Mouse (Mus musculus): Measurements from ENCODE around the gene Flt4.

Gene Flt4

GRCm38 (mm10) chr11:49650113-49650993, 41.3 kb downstream of the Flt4 start:
- in situ Hi-C loops (cut with MboI): no loop called here

- in situ Hi-C loops (cut with MboI): no loop called here
Measured at GRCm38 (mm10) chr11:49650994-49651761, 42.1 kb downstream of the Flt4 start.

DNA sequence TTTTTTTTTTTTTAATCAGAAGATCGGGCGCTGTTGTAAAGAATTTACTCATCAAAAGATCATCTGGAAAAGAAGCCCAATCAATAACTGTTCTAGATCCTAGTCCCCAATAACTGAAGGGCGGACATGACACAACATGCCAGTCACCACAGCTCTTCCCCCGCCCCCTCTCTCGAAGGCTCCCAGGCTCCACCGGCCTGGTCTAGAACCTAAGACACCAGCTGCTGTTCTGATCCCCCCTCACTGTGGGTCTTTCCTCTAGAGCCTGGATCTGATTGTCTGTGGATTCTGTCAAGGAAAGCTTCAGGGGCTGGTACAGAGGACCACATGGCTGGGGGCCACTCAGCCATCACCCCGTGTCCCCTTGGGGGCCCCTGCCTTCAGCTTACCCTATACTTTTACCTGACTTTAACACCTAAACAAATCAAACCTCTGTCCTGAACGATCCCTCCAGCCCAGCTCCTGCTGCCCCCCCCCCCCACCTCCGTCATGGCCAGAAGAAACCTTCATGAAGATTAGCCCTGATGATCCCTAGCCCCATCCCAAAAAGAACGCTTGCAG, 42.8 kb downstream of the Flt4 start:
- in situ Hi-C loops (cut with MboI): no loop called here

DNA sequence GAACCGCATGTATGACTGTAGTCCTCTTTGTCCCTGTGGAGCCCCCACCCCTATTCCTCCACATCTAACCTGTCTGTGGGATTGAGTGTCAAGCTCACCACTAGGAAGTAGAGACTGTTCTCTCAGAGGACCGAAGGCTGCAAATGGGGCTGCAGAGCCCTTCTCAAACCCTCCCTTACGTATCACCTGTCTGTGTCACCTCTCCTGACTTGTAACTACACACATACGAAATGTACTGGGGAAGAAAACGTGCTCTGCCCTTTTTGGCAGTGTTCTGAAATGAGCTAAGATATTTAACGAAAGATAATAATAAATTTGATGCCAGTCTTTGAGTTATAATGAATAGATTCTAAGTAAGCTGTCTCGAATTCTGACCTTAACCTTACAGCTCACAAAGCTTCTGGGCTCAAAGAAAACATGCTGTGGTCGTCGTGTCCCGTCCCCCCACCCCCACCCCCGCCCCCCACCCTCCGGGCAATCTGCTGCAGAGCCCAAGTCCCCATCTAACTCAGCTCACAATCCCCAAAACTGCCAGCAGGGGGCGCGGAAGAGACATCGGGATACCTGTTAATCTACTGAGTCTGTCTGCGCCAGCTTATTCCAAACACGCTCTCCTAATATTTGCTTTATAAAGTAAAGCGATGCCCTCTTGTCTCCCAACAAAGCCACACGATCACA, 43.5 kb downstream of the Flt4 start:
- in situ Hi-C loops (cut with MboI): no loop called here

- in situ Hi-C loops (cut with MboI): no loop called here
Measured at GRCm38 (mm10) chr11:49653079-49653408, 44.0 kb downstream of the Flt4 start.

DNA sequence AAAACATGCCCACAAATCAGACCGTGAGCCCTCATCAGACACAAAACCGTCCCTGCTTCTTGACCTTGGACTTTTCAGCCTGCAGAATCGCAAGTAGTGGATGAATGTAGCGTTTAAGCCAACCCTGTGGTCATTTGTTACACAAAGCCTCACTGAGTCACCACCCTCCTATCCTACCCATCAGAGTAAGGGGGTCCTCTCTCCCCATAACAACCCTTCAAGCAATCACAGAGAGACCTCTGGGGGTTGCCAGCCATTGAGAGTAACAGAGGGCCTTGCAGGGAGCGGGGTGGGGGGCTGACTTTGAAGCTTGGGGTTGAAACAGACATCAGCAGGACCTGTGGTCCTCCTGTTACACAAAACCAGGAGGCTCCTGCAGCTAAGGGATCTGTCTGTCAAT, 45.6 kb downstream of the Flt4 start:
- in situ Hi-C loops (cut with MboI): no loop called here

DNA sequence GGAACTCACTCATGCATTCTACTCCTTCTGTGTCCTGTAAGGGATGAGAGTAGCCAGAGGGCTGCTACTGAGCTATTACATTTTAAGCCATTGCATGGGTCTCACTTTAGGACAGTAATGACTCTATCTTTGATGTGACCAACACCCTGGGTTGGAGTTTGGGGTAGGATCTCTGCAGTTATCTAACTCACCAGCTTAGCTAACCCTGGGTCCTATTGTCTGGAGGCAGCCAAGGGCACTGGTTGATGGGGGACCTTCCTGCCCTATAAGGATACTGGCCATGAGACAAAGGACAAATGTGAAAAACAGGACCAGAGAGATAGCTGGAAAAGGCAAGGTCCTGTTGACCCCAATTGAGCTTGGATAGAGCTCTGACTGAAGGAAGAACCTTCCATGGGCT, 46.4 kb downstream of the Flt4 start:
- in situ Hi-C loops (cut with MboI): no loop called here

- in situ Hi-C loops (cut with MboI): no loop called here
Measured at GRCm38 (mm10) chr11:49658065-49658464, 49.0 kb downstream of the Flt4 start.

GRCm38 (mm10) chr11:49658791-49659469, 49.9 kb downstream of the Flt4 start:
- in situ Hi-C loops (cut with MboI): no loop called here

- in situ Hi-C loops (cut with MboI): no loop called here
Measured at GRCm38 (mm10) chr11:49659470-49659799, 50.4 kb downstream of the Flt4 start.

DNA sequence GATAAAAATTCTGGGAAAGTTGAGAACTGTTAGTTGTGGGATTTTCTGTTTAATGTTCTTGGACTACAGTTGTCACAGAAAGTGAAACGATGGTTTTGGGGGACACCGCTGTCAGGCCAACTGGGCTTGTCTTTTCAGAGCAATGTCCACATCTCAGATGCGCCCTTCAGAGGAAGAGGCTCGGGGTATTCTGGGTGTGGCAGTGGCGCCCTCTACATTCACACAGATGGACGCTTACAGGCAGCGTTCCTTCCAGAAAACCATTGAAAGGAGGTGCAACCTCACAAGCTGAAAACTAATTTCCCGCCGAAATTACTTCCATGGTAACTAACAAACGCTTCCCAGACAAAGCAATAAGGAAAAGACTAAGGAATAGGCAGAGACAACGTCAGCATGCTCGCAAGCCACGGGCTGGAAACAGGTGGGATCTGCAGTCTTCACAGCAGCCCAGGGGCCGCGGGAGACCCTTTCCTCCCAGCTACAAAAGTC, 53.3 kb downstream of the Flt4 start:
- in situ Hi-C loops (cut with MboI): no loop called here

GRCm38 (mm10) chr11:49663310-49663709, 54.2 kb downstream of the Flt4 start, which contains the start of gene Scgb3a1:
Gene Scgb3a1 (plus strand): TSS chr11:49663610.
- in situ Hi-C loops (cut with MboI): no loop called here

DNA sequence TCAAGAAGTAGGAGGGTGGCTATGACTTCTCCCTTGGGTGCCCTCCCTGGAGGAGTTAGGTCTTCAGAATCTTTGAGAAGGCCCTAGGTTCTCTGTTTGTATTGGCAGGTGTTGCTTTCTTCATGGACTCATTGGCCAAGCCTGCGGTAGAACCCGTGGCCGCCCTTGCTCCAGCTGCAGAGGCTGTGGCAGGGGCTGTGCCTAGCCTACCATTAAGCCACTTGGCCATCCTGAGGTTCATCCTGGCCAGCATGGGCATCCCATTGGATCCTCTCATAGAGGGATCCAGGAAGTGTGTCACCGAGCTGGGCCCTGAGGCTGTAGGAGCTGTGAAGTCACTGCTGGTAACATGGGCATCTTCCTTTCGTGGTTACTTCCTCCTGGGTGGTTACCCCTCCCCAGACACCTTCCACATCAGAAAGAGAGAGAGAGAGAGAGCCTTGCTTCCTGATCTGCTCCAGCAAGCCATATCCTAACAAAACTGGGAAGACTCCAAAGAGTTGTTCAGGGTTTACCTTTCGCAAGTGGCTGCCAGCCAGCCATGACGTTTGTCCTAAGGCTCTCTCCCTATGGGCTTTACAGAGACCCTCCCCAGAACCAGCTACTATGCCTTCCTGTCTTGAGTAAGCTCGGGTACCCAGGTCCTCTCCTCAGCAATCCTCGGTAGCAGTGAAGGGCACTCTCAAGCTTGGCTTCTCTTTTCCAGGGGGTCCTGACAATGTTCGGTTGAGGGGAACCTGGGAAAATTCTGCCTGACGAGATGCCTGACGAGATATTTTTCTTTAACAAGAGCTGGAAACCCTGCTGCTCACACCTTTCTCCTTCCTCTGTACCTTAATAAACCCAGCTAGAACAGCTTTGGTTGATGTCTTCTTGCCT, 55.4 kb downstream of the Flt4 start:
- in situ Hi-C loops (cut with MboI): no loop called here

DNA sequence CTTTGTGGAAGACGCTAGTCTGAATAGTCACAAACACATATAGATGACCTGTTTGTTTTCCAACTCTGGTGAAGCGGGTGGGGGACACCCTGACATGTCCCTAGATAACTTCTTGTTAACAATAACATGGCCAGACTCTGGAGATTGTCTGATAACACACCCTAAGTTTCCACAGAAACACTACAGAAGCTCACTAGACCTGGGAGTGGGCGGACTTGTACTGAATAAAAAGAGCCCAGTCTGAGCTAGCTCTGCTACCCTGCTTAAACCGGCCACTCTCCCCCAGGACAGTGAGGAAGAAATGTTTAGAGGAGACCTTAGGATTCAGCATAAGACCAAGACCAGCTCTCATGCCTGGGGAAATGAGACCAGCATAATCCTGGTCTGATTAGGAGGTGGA, 56.4 kb downstream of the Flt4 start:
- in situ Hi-C loops (cut with MboI): no loop called here

- in situ Hi-C loops (cut with MboI): no loop called here
Measured at GRCm38 (mm10) chr11:49673433-49673832, 64.4 kb downstream of the Flt4 start.

- in situ Hi-C loops (cut with MboI): no loop called here
Measured at GRCm38 (mm10) chr11:49684237-49684973, 75.3 kb downstream of the Flt4 start.

DNA sequence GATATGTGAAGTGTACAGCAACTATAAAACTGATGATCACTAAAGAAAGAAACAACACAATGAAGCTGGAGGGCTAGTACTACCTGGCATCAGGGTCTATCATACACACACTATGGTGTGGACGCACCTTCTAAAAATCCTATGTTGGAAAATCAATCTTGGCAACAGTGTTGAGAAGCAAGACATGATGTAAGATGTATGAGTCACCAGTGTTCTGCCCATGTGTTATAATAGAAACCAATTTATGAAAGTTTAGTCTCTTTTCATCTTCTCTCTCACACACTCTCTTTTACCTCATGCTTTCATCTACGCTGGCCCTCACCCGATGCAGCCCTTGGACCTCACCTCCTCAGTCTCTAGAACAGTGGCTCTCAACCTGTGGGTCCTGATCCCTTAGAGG, 86.0 kb downstream of the Flt4 start:
- in situ Hi-C loops (cut with MboI): no loop called here

DNA sequence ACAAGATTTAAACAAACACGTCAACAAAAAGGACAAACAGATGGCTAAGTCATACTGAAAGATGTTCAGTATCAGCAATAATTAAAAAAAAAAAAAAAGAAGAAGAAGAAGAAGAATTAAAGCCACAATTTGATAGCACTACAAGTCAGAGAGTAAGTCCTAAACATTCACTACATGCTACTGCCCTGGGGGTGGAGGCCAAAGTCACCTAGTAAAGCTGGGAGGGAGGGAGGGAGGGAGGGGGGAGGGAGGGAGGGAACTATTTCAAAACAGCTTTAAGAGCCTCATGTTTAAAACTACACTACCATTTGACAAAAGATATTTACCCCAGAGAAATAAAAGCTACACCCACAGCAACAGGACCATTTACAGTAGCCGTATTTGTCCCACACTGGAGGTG, 86.6 kb downstream of the Flt4 start:
- in situ Hi-C loops (cut with MboI): no loop called here

DNA sequence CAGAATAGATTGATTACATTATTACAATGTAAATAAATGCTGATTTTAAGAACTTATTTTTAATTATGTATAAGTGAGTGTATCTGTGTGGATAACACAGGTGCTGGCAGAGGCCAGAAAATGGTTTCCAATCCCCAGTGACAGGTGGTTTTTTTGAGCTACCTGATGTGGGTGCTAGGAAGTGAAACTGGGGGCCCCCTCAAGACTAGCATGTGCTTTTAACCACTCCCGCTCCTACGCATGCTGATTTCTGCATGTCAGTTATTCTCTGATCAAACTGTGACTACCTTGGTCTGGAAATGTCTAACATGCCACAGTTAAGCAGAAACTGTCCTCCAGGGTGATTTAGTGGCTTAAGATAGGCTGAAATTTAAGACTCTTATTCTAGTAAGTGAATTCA, 87.4 kb downstream of the Flt4 start:
- in situ Hi-C loops (cut with MboI): no loop called here

GRCm38 (mm10) chr11:49697779-49698178, 88.7 kb downstream of the Flt4 start:
- in situ Hi-C loops (cut with MboI): no loop called here

All from mature B cell (primary cell).